Mouse (Mus musculus): ENCODE measurements around the gene Apol7a. TPM values are rescaled to one million over a fixed set of nuclear protein-coding genes. Genes with fewer than 3 reads are reported as not detected.
"Not testable (repeated sequence)": the region's sequence is repeated elsewhere in the genome, so short reads cannot be mapped to it uniquely, and the experiment has no call there.

The Apol7a gene
- polyA plus RNA-seq (2014; fragmentation: Nextera tagmentation; extraction: Ambion mirVana), result 0.11 and 0.31 TPM in 2 replicates

GRCm38 (mm10) chr15:77399027-77399426, at the start of gene Apol7a:
TSS of gene Apol7a (minus strand) at chr15:77399110.
- not testable (repeated sequence) for ATAC-seq (ENCODE audit: insufficient number of reproducible peaks, insufficient read depth, low FRiP score, low read depth)
- H3K27ac ChIP-seq (replicated peaks in 1 of 2; ENCODE audit: control insufficient read depth in 1 of 2, insufficient read depth in 1 of 2, low read depth in 2 of 2, low read length in 2 of 2), result peak within 1 kb of the TSS; percentile 29 to 41; a peak in 3 of 4 replicates

GRCm38 (mm10) chr15:77447392-77447791, 48.5 kb upstream of the Apol7a start, which contains the start of gene Apol7b:
TSS of gene Apol7b (minus strand) at chr15:77447492.
- not testable (repeated sequence) for H3K27me3 ChIP-seq (ENCODE audit: control insufficient read depth, insufficient read depth, low read length); H3K4me3 ChIP-seq (ENCODE audit: control insufficient read depth in 1 of 2, insufficient read depth in 1 of 2, low read depth in 1 of 2, low read length in 2 of 2); H3K9ac ChIP-seq (ENCODE audit: low read length); H3K9me3 ChIP-seq (ENCODE audit: control insufficient read depth, low read length); H3K4me2 ChIP-seq (ENCODE audit: low read length); ATAC-seq (ENCODE audit: insufficient number of reproducible peaks, insufficient read depth, low FRiP score, low read depth); H3K4me1 ChIP-seq (ENCODE audit: control insufficient read depth in 2 of 2, insufficient read depth in 2 of 2, low read length in 2 of 2); H3K27ac ChIP-seq (replicated peaks in 1 of 2; ENCODE audit: control insufficient read depth in 1 of 2, insufficient read depth in 1 of 2, low read depth in 2 of 2, low read length in 2 of 2); H3K36me3 ChIP-seq (ENCODE audit: control insufficient read depth, insufficient read depth, low read length)
- 87% methylated on average over 2 of the region's 2 CpGs for WGBS

More at GRCm38 (mm10) chr15:77399027-77399426, at the start of gene Apol7a:
- not testable (repeated sequence) for H3K4me1 ChIP-seq (ENCODE audit: control insufficient read depth in 2 of 2, insufficient read depth in 2 of 2, low read length in 2 of 2); H3K9me3 ChIP-seq (ENCODE audit: control insufficient read depth, low read length); H3K9ac ChIP-seq (ENCODE audit: low read length); H3K27me3 ChIP-seq (ENCODE audit: control insufficient read depth, insufficient read depth, low read length); H3K4me3 ChIP-seq (ENCODE audit: control insufficient read depth in 1 of 2, insufficient read depth in 1 of 2, low read depth in 1 of 2, low read length in 2 of 2); H3K36me3 ChIP-seq (ENCODE audit: control insufficient read depth, insufficient read depth, low read length)
- 57% methylated on average over 9 of the region's 9 CpGs for WGBS
- H3K4me2 ChIP-seq (ENCODE audit: low read length), result peak within 1 kb of the TSS; percentile 11

GRCm38 (mm10) chr15:77445668-77446067, 46.8 kb upstream of the Apol7a start:
- H3K4me2 ChIP-seq (ENCODE audit: low read length); H3K9me3 ChIP-seq (ENCODE audit: control insufficient read depth, low read length); H3K27me3 ChIP-seq (ENCODE audit: control insufficient read depth, insufficient read depth, low read length); H3K36me3 ChIP-seq (ENCODE audit: control insufficient read depth, insufficient read depth, low read length); ATAC-seq (ENCODE audit: insufficient number of reproducible peaks, insufficient read depth, low FRiP score, low read depth); H3K4me3 ChIP-seq (ENCODE audit: control insufficient read depth in 1 of 2, insufficient read depth in 1 of 2, low read depth in 1 of 2, low read length in 2 of 2); H3K27ac ChIP-seq (replicated peaks in 1 of 2; ENCODE audit: control insufficient read depth in 1 of 2, insufficient read depth in 1 of 2, low read depth in 2 of 2, low read length in 2 of 2); H3K4me1 ChIP-seq (ENCODE audit: control insufficient read depth in 2 of 2, insufficient read depth in 2 of 2, low read length in 2 of 2); H3K9ac ChIP-seq (ENCODE audit: low read length): not testable (repeated sequence)
- WGBS, result no CpG with 5 or more reads among the region's 1 CpGs

- H3K4me3 ChIP-seq (ENCODE audit: control insufficient read depth in 1 of 2, insufficient read depth in 1 of 2, low read depth in 1 of 2, low read length in 2 of 2); ATAC-seq (ENCODE audit: insufficient number of reproducible peaks, insufficient read depth, low FRiP score, low read depth); H3K27ac ChIP-seq (replicated peaks in 1 of 2; ENCODE audit: control insufficient read depth in 1 of 2, insufficient read depth in 1 of 2, low read depth in 2 of 2, low read length in 2 of 2); H3K36me3 ChIP-seq (ENCODE audit: control insufficient read depth, insufficient read depth, low read length); H3K9me3 ChIP-seq (ENCODE audit: control insufficient read depth, low read length); H3K27me3 ChIP-seq (ENCODE audit: control insufficient read depth, insufficient read depth, low read length); H3K4me1 ChIP-seq (ENCODE audit: control insufficient read depth in 2 of 2, insufficient read depth in 2 of 2, low read length in 2 of 2); H3K4me2 ChIP-seq (ENCODE audit: low read length); H3K9ac ChIP-seq (ENCODE audit: low read length): not testable (repeated sequence)
- 68% methylated on average over 8 of the region's 8 CpGs for WGBS
Measured at GRCm38 (mm10) chr15:77444746-77445145, 45.8 kb upstream of the Apol7a start.

GRCm38 (mm10) chr15:77428690-77429448, 30.0 kb upstream of the Apol7a start:
- not testable (repeated sequence) for H3K4me1 ChIP-seq (ENCODE audit: control insufficient read depth in 2 of 2, insufficient read depth in 2 of 2, low read length in 2 of 2); H3K36me3 ChIP-seq (ENCODE audit: control insufficient read depth, insufficient read depth, low read length); H3K27me3 ChIP-seq (ENCODE audit: control insufficient read depth, insufficient read depth, low read length); ATAC-seq (ENCODE audit: insufficient number of reproducible peaks, insufficient read depth, low FRiP score, low read depth); H3K9me3 ChIP-seq (ENCODE audit: control insufficient read depth, low read length); H3K4me2 ChIP-seq (ENCODE audit: low read length); H3K4me3 ChIP-seq (ENCODE audit: control insufficient read depth in 1 of 2, insufficient read depth in 1 of 2, low read depth in 1 of 2, low read length in 2 of 2); H3K27ac ChIP-seq (replicated peaks in 1 of 2; ENCODE audit: control insufficient read depth in 1 of 2, insufficient read depth in 1 of 2, low read depth in 2 of 2, low read length in 2 of 2); H3K9ac ChIP-seq (ENCODE audit: low read length)
- WGBS, result 37% methylated on average over 8 of the region's 10 CpGs

GRCm38 (mm10) chr15:77422925-77423324, 24.0 kb upstream of the Apol7a start:
- H3K36me3 ChIP-seq (ENCODE audit: control insufficient read depth, insufficient read depth, low read length); H3K4me3 ChIP-seq (ENCODE audit: control insufficient read depth in 1 of 2, insufficient read depth in 1 of 2, low read depth in 1 of 2, low read length in 2 of 2); ATAC-seq (ENCODE audit: insufficient number of reproducible peaks, insufficient read depth, low FRiP score, low read depth); H3K4me1 ChIP-seq (ENCODE audit: control insufficient read depth in 2 of 2, insufficient read depth in 2 of 2, low read length in 2 of 2); H3K4me2 ChIP-seq (ENCODE audit: low read length); H3K9me3 ChIP-seq (ENCODE audit: control insufficient read depth, low read length); H3K27ac ChIP-seq (replicated peaks in 1 of 2; ENCODE audit: control insufficient read depth in 1 of 2, insufficient read depth in 1 of 2, low read depth in 2 of 2, low read length in 2 of 2); H3K9ac ChIP-seq (ENCODE audit: low read length); H3K27me3 ChIP-seq (ENCODE audit: control insufficient read depth, insufficient read depth, low read length): not testable (repeated sequence)
- WGBS, result 55% methylated on average over 3 of the region's 7 CpGs

GRCm38 (mm10) chr15:77419657-77420056, 20.7 kb upstream of the Apol7a start:
- not testable (repeated sequence) for H3K9ac ChIP-seq (ENCODE audit: low read length); H3K4me1 ChIP-seq (ENCODE audit: control insufficient read depth in 2 of 2, insufficient read depth in 2 of 2, low read length in 2 of 2); H3K27me3 ChIP-seq (ENCODE audit: control insufficient read depth, insufficient read depth, low read length); H3K27ac ChIP-seq (replicated peaks in 1 of 2; ENCODE audit: control insufficient read depth in 1 of 2, insufficient read depth in 1 of 2, low read depth in 2 of 2, low read length in 2 of 2); H3K4me2 ChIP-seq (ENCODE audit: low read length); H3K4me3 ChIP-seq (ENCODE audit: control insufficient read depth in 1 of 2, insufficient read depth in 1 of 2, low read depth in 1 of 2, low read length in 2 of 2); H3K9me3 ChIP-seq (ENCODE audit: control insufficient read depth, low read length); H3K36me3 ChIP-seq (ENCODE audit: control insufficient read depth, insufficient read depth, low read length); ATAC-seq (ENCODE audit: insufficient number of reproducible peaks, insufficient read depth, low FRiP score, low read depth)
- no CpG with 5 or more reads among the region's 3 CpGs for WGBS
